Comparison of ENCODE assay signal across 14 mouse cellular contexts in genomic region chr3:148635101-148635500, GRCm38 (mm10).
DNase-seq lines count a peak whose midpoint lies in the region; ATAC-seq lines count a peak whose summit lies in the region.
"Had no signal": no experiment of that assay in that cellular context is flagged by ENCODE, and none has a peak within 500 bp of the region (broad histone marks: within the 10 kb centered on the region; RNA-seq: fewer than 3 reads in every experiment).

No protein-coding gene starts in this region.

- no peaks in the 10 kb centered on the region for H3K9me3 ChIP-seq in embryonic facial prominence, embryonic 14.5 days (ENCODE audit: control insufficient read depth, low read length)
- H3K9me3 ChIP-seq in embryonic facial prominence, embryonic 10.5 days = peaks cover 3% of the 10 kb centered on the region; the same call in 1 of the 2 replicates
- 0 out of 2 replicates have a peak, but pooled peaks cover 6% of the 10 kb centered on the region for H3K9me3 ChIP-seq in heart, embryonic 13.5 days
- H3K9me3 ChIP-seq in lung, embryonic 15.5 days = no peaks in the 10 kb centered on the region
- H3K9me3 ChIP-seq: embryonic facial prominence, embryonic 12.5 days; kidney, embryonic 15.5 days had no signal

- no peak overlapping the region for H3K9ac ChIP-seq in embryonic facial prominence, embryonic 14.5 days (ENCODE audit: low read depth, low read length)
- no peak overlapping the region for H3K9ac ChIP-seq in heart, embryonic 13.5 days
- H3K9ac ChIP-seq in lung, embryonic 15.5 days = no peak overlapping the region
- H3K9ac ChIP-seq: embryonic facial prominence, embryonic 12.5 days; kidney, embryonic 15.5 days; liver, embryonic 13.5 days had no signal

- intact Hi-C loops in left cerebral cortex, postnatal 36 days (cut with DNase I) = no loop called here

- no peaks in the 10 kb centered on the region for H3K36me3 ChIP-seq in embryonic facial prominence, embryonic 14.5 days (ENCODE audit: control insufficient read depth, insufficient read depth, low read length)
- no peaks in the 10 kb centered on the region for H3K36me3 ChIP-seq in embryonic facial prominence, embryonic 10.5 days (replicated peaks)
- H3K36me3 ChIP-seq in heart, embryonic 13.5 days = no peaks in the 10 kb centered on the region
- no peaks in the 10 kb centered on the region for H3K36me3 ChIP-seq in lung, embryonic 15.5 days
- H3K36me3 ChIP-seq: embryonic facial prominence, embryonic 12.5 days; forebrain, embryonic 10.5 days; kidney, embryonic 15.5 days; liver, embryonic 13.5 days had no signal

- no peak overlapping the region for H3K27ac ChIP-seq in embryonic facial prominence, embryonic 14.5 days (replicated peaks; ENCODE audit: low read depth, low read length)
- H3K27ac ChIP-seq in embryonic facial prominence, embryonic 10.5 days (replicated peaks) = no peak overlapping the region
- H3K27ac ChIP-seq in heart, embryonic 13.5 days (replicated peaks) = peak overlapping the region; percentile 66
- no peak overlapping the region for H3K27ac ChIP-seq in lung, embryonic 15.5 days
- H3K27ac ChIP-seq: embryonic facial prominence, embryonic 12.5 days; forebrain, embryonic 10.5 days; kidney, embryonic 15.5 days; liver, embryonic 13.5 days had no signal

- ATAC-seq in embryonic facial prominence, embryonic 14.5 days (ENCODE audit: low read depth) = no peak
- no peak for ATAC-seq in heart, embryonic 13.5 days (ENCODE audit: extremely low read depth, insufficient number of reproducible peaks, low FRiP score, low TSS enrichment)
- peak; percentile 28; the same call in 1 of the 2 replicates for ATAC-seq in lung, embryonic 15.5 days (ENCODE audit: borderline replicate concordance, extremely low read depth, low FRiP score, low TSS enrichment)

- peak; percentile 32 for DNase-seq in embryonic facial prominence, embryonic 14.5 days (ENCODE audit: low spot score)
- no peak for DNase-seq in embryonic facial prominence, embryonic 10.5 days (ENCODE audit: low spot score)
- peak; percentile 38 for DNase-seq in 3134 (ENCODE audit: extremely low read depth, insufficient read length, low spot score)
- DNase-seq in left cerebral cortex, postnatal 36 days (ENCODE audit: low spot score in 2 of 2) = no peak
- no peak for DNase-seq in testis, postnatal 10 days (ENCODE audit: low spot score)
- no peak for DNase-seq in urinary bladder, adult 2 months (ENCODE audit: low spot score)
- DNase-seq: cerebellum, adult 11 months; liver, embryonic 13.5 days; thymus, adult 2 months had no signal

- no peak overlapping the region for H3K4me2 ChIP-seq in embryonic facial prominence, embryonic 14.5 days (ENCODE audit: low read depth, low read length)
- no peak overlapping the region for H3K4me2 ChIP-seq in heart, embryonic 13.5 days
- no peak overlapping the region for H3K4me2 ChIP-seq in lung, embryonic 15.5 days
- H3K4me2 ChIP-seq: embryonic facial prominence, embryonic 12.5 days; kidney, embryonic 15.5 days; liver, embryonic 13.5 days had no signal

- WGBS in embryonic facial prominence, embryonic 14.5 days = 73% methylated on average over 4 of the region's 4 CpGs
- 77% methylated on average over 4 of the region's 4 CpGs for WGBS in embryonic facial prominence, embryonic 10.5 days
- 46% methylated on average over 4 of the region's 4 CpGs for WGBS in heart, embryonic 13.5 days
- 47% methylated on average over 4 of the region's 4 CpGs for WGBS in lung, embryonic 15.5 days

- H3K4me3 ChIP-seq in embryonic facial prominence, embryonic 14.5 days (ENCODE audit: low read depth, low read length) = no peak overlapping the region
- H3K4me3 ChIP-seq in embryonic facial prominence, embryonic 10.5 days = no peak overlapping the region
- H3K4me3 ChIP-seq in heart, embryonic 13.5 days = no peak overlapping the region
- no peak overlapping the region for H3K4me3 ChIP-seq in lung, embryonic 15.5 days
- H3K4me3 ChIP-seq: embryonic facial prominence, embryonic 12.5 days; forebrain, embryonic 10.5 days; kidney, embryonic 15.5 days; liver, embryonic 13.5 days had no signal

- peaks cover 13% of the 10 kb centered on the region for H3K4me1 ChIP-seq in embryonic facial prominence, embryonic 14.5 days (ENCODE audit: control insufficient read depth, insufficient read depth, low read length)
- peaks cover 21% of the 10 kb centered on the region for H3K4me1 ChIP-seq in embryonic facial prominence, embryonic 10.5 days
- peaks cover 20% of the 10 kb centered on the region for H3K4me1 ChIP-seq in heart, embryonic 13.5 days
- peaks cover 8% of the 10 kb centered on the region; the same call in 1 of the 2 replicates for H3K4me1 ChIP-seq in lung, embryonic 15.5 days
- H3K4me1 ChIP-seq: liver, embryonic 13.5 days had no signal

- H3K27me3 ChIP-seq in embryonic facial prominence, embryonic 14.5 days (replicated peaks; ENCODE audit: control insufficient read depth, insufficient read depth, low read length) = no peaks in the 10 kb centered on the region
- no peaks in the 10 kb centered on the region for H3K27me3 ChIP-seq in embryonic facial prominence, embryonic 10.5 days (replicated peaks; ENCODE audit: low read depth, poor library complexity, severe bottlenecking)
- H3K27me3 ChIP-seq in heart, embryonic 13.5 days (replicated peaks) = no peaks in the 10 kb centered on the region
- H3K27me3 ChIP-seq in lung, embryonic 15.5 days = no peaks in the 10 kb centered on the region
- H3K27me3 ChIP-seq: embryonic facial prominence, embryonic 12.5 days; kidney, embryonic 15.5 days; liver, embryonic 13.5 days had no signal

Comparison
In these comparisons a context has a peak if more than half of its experiments do, and no peak if none do; other contexts are left out.
1. DNase-seq: peak in embryonic facial prominence, embryonic 14.5 days (single experiment) and 3134 (single experiment); none in embryonic facial prominence, embryonic 10.5 days (single experiment), left cerebral cortex, postnatal 36 days (0 of 2), testis, postnatal 10 days (single experiment) and urinary bladder, adult 2 months (single experiment).